Mouse (Mus musculus): ENCODE measurements around the gene Cct4. TPM values are rescaled to one million over a fixed set of nuclear protein-coding genes. Genes with fewer than 3 reads are reported as not detected.

Cct4 gene
- polyA plus RNA-seq, 1 experiment: 206 TPM

- Histone ChIP-seq H3K36me3 (ENCODE audit: control insufficient read depth, insufficient read depth, low read length) (no peaks in the 10 kb centered on the region), H3K27me3 (ENCODE audit: control insufficient read depth, insufficient read depth, low read length) (no peaks in the 10 kb centered on the region), H3K27ac (ENCODE audit: control insufficient read depth, insufficient read depth, low read length) (no peak overlapping the region), H3K4me3 (ENCODE audit: control insufficient read depth, insufficient read depth, low read length) (no peak overlapping the region), H3K4me1 (replicated peaks; ENCODE audit: control insufficient read depth, insufficient read depth, low read length) (no peaks in the 10 kb centered on the region)
- DNase-seq: no peak
- WGBS: 79% methylated on average over 4 of the region's 4 CpGs
- TF ChIP-seq CTCF (IDR thresholded peaks at IDR 0.05; ENCODE audit: borderline replicate concordance, control insufficient read depth, extremely low read depth, insufficient read depth, low read length, poor library complexity): no peak
- no peak for TF ChIP-seq POLR2A (IDR thresholded peaks at IDR 0.05; ENCODE audit: control insufficient read depth, extremely low read depth, insufficient read depth, low read length, poor library complexity)
These were observed 27.6 kb downstream of the Cct4 start for GRCm38 (mm10) chr11:23017943-23018342.

- no peak for DNase-seq
- H3K27ac ChIP-seq (ENCODE audit: control insufficient read depth, insufficient read depth, low read length): no peak overlapping the region
These were observed 29.9 kb downstream of the Cct4 start for GRCm38 (mm10) chr11:23020116-23020770.

GRCm38 (mm10) chr11:23020841-23021240 lies 30.5 kb downstream of the Cct4 start:
- no peaks in the 10 kb centered on the region for H3K36me3 ChIP-seq (ENCODE audit: control insufficient read depth, insufficient read depth, low read length)
- H3K4me1 ChIP-seq (replicated peaks; ENCODE audit: control insufficient read depth, insufficient read depth, low read length): no peaks in the 10 kb centered on the region
- no peaks in the 10 kb centered on the region for H3K27me3 ChIP-seq (ENCODE audit: control insufficient read depth, insufficient read depth, low read length)
- no peak overlapping the region for H3K27ac ChIP-seq (ENCODE audit: control insufficient read depth, insufficient read depth, low read length)
- TF ChIP-seq CTCF (IDR thresholded peaks at IDR 0.05; ENCODE audit: borderline replicate concordance, control insufficient read depth, extremely low read depth, insufficient read depth, low read length, poor library complexity): no peak
- TF ChIP-seq POLR2A (IDR thresholded peaks at IDR 0.05; ENCODE audit: control insufficient read depth, extremely low read depth, insufficient read depth, low read length, poor library complexity): no peak
- H3K4me3 ChIP-seq (ENCODE audit: control insufficient read depth, insufficient read depth, low read length): no peak overlapping the region
- WGBS: 96% methylated on average over 14 of the region's 14 CpGs
- DNase-seq: no peak

More at GRCm38 (mm10) chr11:23020116-23020770, 29.9 kb downstream of the Cct4 start:
- Histone ChIP-seq H3K4me1 (replicated peaks; ENCODE audit: control insufficient read depth, insufficient read depth, low read length) (no peaks in the 10 kb centered on the region), H3K27me3 (ENCODE audit: control insufficient read depth, insufficient read depth, low read length) (no peaks in the 10 kb centered on the region), H3K36me3 (ENCODE audit: control insufficient read depth, insufficient read depth, low read length) (no peaks in the 10 kb centered on the region), H3K4me3 (ENCODE audit: control insufficient read depth, insufficient read depth, low read length) (no peak overlapping the region)
- WGBS: 89% methylated on average over 24 of the region's 24 CpGs
- TF ChIP-seq CTCF (IDR thresholded peaks at IDR 0.05; ENCODE audit: borderline replicate concordance, control insufficient read depth, extremely low read depth, insufficient read depth, low read length, poor library complexity): no peak
- TF ChIP-seq POLR2A (IDR thresholded peaks at IDR 0.05; ENCODE audit: control insufficient read depth, extremely low read depth, insufficient read depth, low read length, poor library complexity): no peak

- no peaks in the 10 kb centered on the region for H3K36me3 ChIP-seq (ENCODE audit: control insufficient read depth, insufficient read depth, low read length)
- TF ChIP-seq CTCF (IDR thresholded peaks at IDR 0.05; ENCODE audit: borderline replicate concordance, control insufficient read depth, extremely low read depth, insufficient read depth, low read length, poor library complexity): no peak
- no peak for TF ChIP-seq POLR2A (IDR thresholded peaks at IDR 0.05; ENCODE audit: control insufficient read depth, extremely low read depth, insufficient read depth, low read length, poor library complexity)
- H3K4me1 ChIP-seq (replicated peaks; ENCODE audit: control insufficient read depth, insufficient read depth, low read length): no peaks in the 10 kb centered on the region
- no peak overlapping the region for H3K27ac ChIP-seq (ENCODE audit: control insufficient read depth, insufficient read depth, low read length)
- H3K4me3 ChIP-seq (ENCODE audit: control insufficient read depth, insufficient read depth, low read length): no peak overlapping the region
- no peaks in the 10 kb centered on the region for H3K27me3 ChIP-seq (ENCODE audit: control insufficient read depth, insufficient read depth, low read length)
- 90% methylated on average over 2 of the region's 2 CpGs for WGBS
- DNase-seq: no peak
These were observed 32.8 kb downstream of the Cct4 start for GRCm38 (mm10) chr11:23023155-23023554.

GRCm38 (mm10) chr11:23024169-23024568 lies 33.9 kb downstream of the Cct4 start:
- Histone ChIP-seq H3K36me3 (ENCODE audit: control insufficient read depth, insufficient read depth, low read length) (no peaks in the 10 kb centered on the region), H3K27me3 (ENCODE audit: control insufficient read depth, insufficient read depth, low read length) (no peaks in the 10 kb centered on the region), H3K4me3 (ENCODE audit: control insufficient read depth, insufficient read depth, low read length) (no peak overlapping the region), H3K4me1 (replicated peaks; ENCODE audit: control insufficient read depth, insufficient read depth, low read length) (no peaks in the 10 kb centered on the region), H3K27ac (ENCODE audit: control insufficient read depth, insufficient read depth, low read length) (no peak overlapping the region)
- 37% methylated on average over 3 of the region's 3 CpGs for WGBS
- no peak for DNase-seq
- TF ChIP-seq CTCF (IDR thresholded peaks at IDR 0.05; ENCODE audit: borderline replicate concordance, control insufficient read depth, extremely low read depth, insufficient read depth, low read length, poor library complexity): no peak
- TF ChIP-seq POLR2A (IDR thresholded peaks at IDR 0.05; ENCODE audit: control insufficient read depth, extremely low read depth, insufficient read depth, low read length, poor library complexity): no peak

GRCm38 (mm10) chr11:23028957-23029356 lies 38.6 kb downstream of the Cct4 start:
- Histone ChIP-seq H3K36me3 (ENCODE audit: control insufficient read depth, insufficient read depth, low read length) (no peaks in the 10 kb centered on the region), H3K27ac (ENCODE audit: control insufficient read depth, insufficient read depth, low read length) (no peak overlapping the region), H3K4me1 (replicated peaks; ENCODE audit: control insufficient read depth, insufficient read depth, low read length) (no peaks in the 10 kb centered on the region), H3K27me3 (ENCODE audit: control insufficient read depth, insufficient read depth, low read length) (no peaks in the 10 kb centered on the region), H3K4me3 (ENCODE audit: control insufficient read depth, insufficient read depth, low read length) (no peak overlapping the region)
- DNase-seq: no peak
- 91% methylated on average over 3 of the region's 3 CpGs for WGBS
- TF ChIP-seq CTCF (IDR thresholded peaks at IDR 0.05; ENCODE audit: borderline replicate concordance, control insufficient read depth, extremely low read depth, insufficient read depth, low read length, poor library complexity) (no peak), POLR2A (IDR thresholded peaks at IDR 0.05; ENCODE audit: control insufficient read depth, extremely low read depth, insufficient read depth, low read length, poor library complexity) (no peak)

GRCm38 (mm10) chr11:23029399-23029798 lies 39.1 kb downstream of the Cct4 start:
- Histone ChIP-seq H3K36me3 (ENCODE audit: control insufficient read depth, insufficient read depth, low read length) (no peaks in the 10 kb centered on the region), H3K27ac (ENCODE audit: control insufficient read depth, insufficient read depth, low read length) (no peak overlapping the region), H3K4me3 (ENCODE audit: control insufficient read depth, insufficient read depth, low read length) (no peak overlapping the region), H3K27me3 (ENCODE audit: control insufficient read depth, insufficient read depth, low read length) (no peaks in the 10 kb centered on the region), H3K4me1 (replicated peaks; ENCODE audit: control insufficient read depth, insufficient read depth, low read length) (no peaks in the 10 kb centered on the region)
- WGBS: 95% methylated on average over 6 of the region's 6 CpGs
- DNase-seq: no peak
- no peak for TF ChIP-seq CTCF (IDR thresholded peaks at IDR 0.05; ENCODE audit: borderline replicate concordance, control insufficient read depth, extremely low read depth, insufficient read depth, low read length, poor library complexity)
